Mouse (Mus musculus) Patski (cell line): Measurements from ENCODE around the gene Slc12a6. TPM values are rescaled to one million over a fixed set of nuclear protein-coding genes. Genes with fewer than 3 reads are reported as not detected.

ENCODE experiments used
- ATAC-seq: fragments of 100-300 bp; one replicate; pipeline ENCODE4 v1.8.0; 2021
- CTCF ChIA-PET: fragments of 350-600 bp; sonication (Branson Sonifier 250); formaldehyde crosslinking; loops from one replicate; lab custom pipeline; 2022; ENCODE audit warnings: inconsistent platforms; lab: Charles Lee
- POLR2A ChIA-PET: fragments of 350-600 bp; sonication (Branson Sonifier 250); formaldehyde crosslinking; loops from one replicate; lab custom pipeline; 2022; ENCODE audit warnings: antibody characterized with exemption, inconsistent platforms; lab: Charles Lee
- DNase-seq: peaks from one replicate; pipeline ENCODE4 v3.0.0-alpha.2; 2011; ENCODE audit warnings: low read depth, low spot score
- H3K27me3 ChIP-seq: fragments of 371-371 bp; one replicate; pipeline ENCODE4 v1.5.1; 2021
- CTCF ChIP-seq: fragments of 100-300 bp; IDR thresholded peaks from one replicate; pipeline ENCODE4 v1.5.1; 2021
- in situ Hi-C: fragments of 300-500 bp; cut with MboI; formaldehyde crosslinking; loops from 3 replicates; pipeline ENCODE4 v1.11.1; 2018; ENCODE audit warnings: low pct_unique_long_range_greater_than_20kb, mixed read lengths
- polyA plus RNA-seq: library from polyadenylated mRNA; unstranded; gene quantifications from one replicate; pipeline ENCODE4 v1.2.3, GENCODE M21; 2021

Slc12a6 gene
- polyA plus RNA-seq, 1 experiment from 2014 or later: 25.5 TPM

GRCm38 (mm10) chr2:112374610-112375009 is 109.0 kb downstream of the Slc12a6 start:
- ATAC-seq (no peak), DNase-seq (no peak)
- in situ Hi-C loops: loop anchor here (5.0 kb wide), 2 partner anchors 78 to 108 kb away; partner anchors contain the start of genes Chrm5 and Emc7
- no peaks in the 10 kb centered on the region for H3K27me3 ChIP-seq
- TF ChIP-seq CTCF: no peak
- ChIA-PET CTCF (interaction anchor here (1.6 kb wide), 1 partner anchor 69 kb away, joined by 7 read pairs; no protein-coding TSS in a partner anchor), POLR2A (interaction anchor here (0.6 kb wide), 1 partner anchor 13 kb away, joined by 4 read pairs; no protein-coding TSS in a partner anchor)

- CTCF ChIA-PET: interaction anchor here (0.7 to 4.1 kb wide), 24 partner anchors 9 to 133 kb away, joined by 3 to 49 read pairs (median 4); partner anchors contain the start of genes Emc4, Emc7, Gm21985 and Slc12a6
- TF ChIP-seq CTCF: peak; percentile 100
- ATAC-seq (peak; percentile 98), DNase-seq (no peak)
- H3K27me3 ChIP-seq: no peaks in the 10 kb centered on the region
- POLR2A ChIA-PET: interaction anchor here (1.1 to 1.5 kb wide), 3 partner anchors 71 to 114 kb away, joined by 3 read pairs; partner anchors contain the start of gene Slc12a6
- in situ Hi-C loops: loop anchor here (5.0 kb wide), 1 partner anchor 103 kb away; the partner anchor contains the start of gene Chrm5
Measured at GRCm38 (mm10) chr2:112378973-112379898, 113.6 kb downstream of the Slc12a6 start, which contains the start of gene Katnbl1. TSS of gene Katnbl1 (plus strand) at chr2:112379211.

DNA sequence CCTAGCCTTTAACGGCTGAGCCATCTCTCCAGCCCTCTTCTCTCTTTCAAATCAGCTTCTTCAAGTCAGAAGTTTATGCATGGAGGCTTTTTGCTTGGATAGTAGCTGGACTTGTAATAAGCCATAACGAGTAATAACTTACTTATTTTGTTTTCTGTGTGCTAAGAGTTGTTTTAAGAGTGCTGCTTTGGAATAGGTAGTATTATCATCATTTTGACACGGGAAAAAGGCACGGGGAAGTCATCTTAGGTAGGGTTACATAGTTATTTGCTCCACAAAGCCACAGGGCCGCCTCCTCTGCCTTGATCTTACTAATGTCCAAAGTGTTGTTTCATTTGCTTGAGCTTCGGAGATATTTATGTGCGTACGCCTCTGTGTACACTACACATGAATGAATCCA is 114.5 kb downstream of the Slc12a6 start:
- POLR2A ChIA-PET: interaction anchor here (1.1 to 1.5 kb wide), 3 partner anchors 70 to 115 kb away, joined by 3 read pairs; partner anchors contain the start of gene Slc12a6
- TF ChIP-seq CTCF: no peak
- ATAC-seq (no peak), DNase-seq (no peak)
- no peaks in the 10 kb centered on the region for H3K27me3 ChIP-seq
- in situ Hi-C loops: no loop called here
- CTCF ChIA-PET: interaction anchor here (1.3 to 4.1 kb wide), 9 partner anchors 8 to 75 kb away, joined by 3 to 49 read pairs (median 7); partner anchors contain the start of gene Emc7

DNA sequence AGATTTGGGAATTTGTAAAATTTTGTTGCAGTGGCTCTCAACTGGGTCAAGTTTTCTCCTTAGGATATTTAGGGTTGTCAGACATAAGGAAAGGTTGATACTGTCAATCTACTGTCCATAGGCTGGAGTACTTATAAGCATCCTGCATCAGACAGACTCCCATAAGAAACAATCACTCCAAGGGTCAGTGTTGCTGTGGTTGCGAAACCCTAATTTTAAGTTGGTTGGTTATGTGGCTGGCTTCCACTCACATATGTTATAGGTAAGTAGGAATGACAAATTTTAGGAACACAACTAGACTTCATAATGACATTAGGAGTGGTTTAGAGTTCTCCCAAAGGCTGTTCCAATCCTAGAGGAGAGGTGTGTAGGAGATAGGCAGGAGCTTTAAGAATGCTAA is 115.6 kb downstream of the Slc12a6 start:
- H3K27me3 ChIP-seq: no peaks in the 10 kb centered on the region
- DNase-seq (no peak), ATAC-seq (no peak)
- in situ Hi-C loops: no loop called here
- no peak for TF ChIP-seq CTCF
- CTCF ChIA-PET: interaction anchor here (2.4 to 4.1 kb wide), 2 partner anchors 9 to 67 kb away, joined by 11 to 49 read pairs; no protein-coding TSS in a partner anchor
- POLR2A ChIA-PET: no interaction called here

DNA sequence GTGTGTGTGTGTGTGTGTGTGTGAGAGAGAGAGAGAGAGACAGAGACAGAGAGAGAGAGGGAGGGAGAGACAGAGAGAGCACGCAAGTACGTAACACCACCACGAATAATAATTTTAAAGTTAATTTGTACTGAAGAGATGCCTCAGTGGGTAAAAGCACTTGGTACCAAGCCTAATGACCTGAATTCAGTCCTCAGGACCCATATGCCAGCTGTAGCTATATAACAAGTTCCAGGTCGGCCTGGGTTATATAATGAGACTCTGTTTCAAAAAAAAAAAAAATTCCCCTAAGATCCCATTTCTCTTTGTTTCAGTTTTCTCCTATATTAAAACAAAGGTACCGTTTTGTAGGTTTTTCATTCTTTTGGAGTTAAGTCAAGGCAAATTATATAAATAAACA is 125.2 kb downstream of the Slc12a6 start:
- in situ Hi-C loops: loop anchor here (10.0 kb wide), 1 partner anchor 54 kb away; no protein-coding TSS in a partner anchor
- ATAC-seq (no peak), DNase-seq (no peak)
- TF ChIP-seq CTCF: no peak
- CTCF ChIA-PET: interaction anchor here (1.6 to 2.7 kb wide), 3 partner anchors 8 to 56 kb away, joined by 5 to 11 read pairs (median 5); partner anchors contain the start of gene Katnbl1
- no peaks in the 10 kb centered on the region for H3K27me3 ChIP-seq
- POLR2A ChIA-PET: no interaction called here

GRCm38 (mm10) chr2:112391346-112392000 is 125.8 kb downstream of the Slc12a6 start:
- H3K27me3 ChIP-seq: no peaks in the 10 kb centered on the region
- POLR2A ChIA-PET: no interaction called here
- ATAC-seq (no peak), DNase-seq (no peak)
- TF ChIP-seq CTCF: no peak
- CTCF ChIA-PET: interaction anchor here (1.6 to 2.7 kb wide), 3 partner anchors 9 to 55 kb away, joined by 5 to 11 read pairs (median 5); partner anchors contain the start of gene Katnbl1
- in situ Hi-C loops: loop anchor here (10.0 kb wide), 1 partner anchor 53 kb away; no protein-coding TSS in a partner anchor

DNA sequence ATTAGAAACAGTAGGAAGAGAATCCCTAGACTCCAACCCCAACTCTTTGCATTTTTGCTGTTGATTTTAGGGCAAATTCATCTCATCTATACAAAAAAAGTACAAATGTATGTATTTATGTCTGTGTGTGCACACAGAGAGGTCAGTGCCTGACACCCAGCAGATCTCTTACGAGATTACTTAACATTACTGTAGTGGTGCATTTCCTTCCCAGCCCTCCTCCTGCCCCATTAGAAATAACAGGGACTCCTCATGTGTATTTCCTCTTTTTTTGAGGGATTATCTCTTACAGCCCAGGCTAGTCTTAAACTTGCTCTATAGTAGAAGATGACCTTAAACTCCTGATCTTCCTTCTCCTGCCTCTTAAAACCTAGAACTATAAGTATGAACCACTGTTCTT is 127.1 kb downstream of the Slc12a6 start:
- CTCF ChIA-PET: no interaction called here
- no peak for ATAC-seq
- DNase-seq: no peak
- no peak for TF ChIP-seq CTCF
- in situ Hi-C loops: loop anchor here (10.0 kb wide), 1 partner anchor 52 kb away; no protein-coding TSS in a partner anchor
- POLR2A ChIA-PET: no interaction called here
- no peaks in the 10 kb centered on the region for H3K27me3 ChIP-seq

DNA sequence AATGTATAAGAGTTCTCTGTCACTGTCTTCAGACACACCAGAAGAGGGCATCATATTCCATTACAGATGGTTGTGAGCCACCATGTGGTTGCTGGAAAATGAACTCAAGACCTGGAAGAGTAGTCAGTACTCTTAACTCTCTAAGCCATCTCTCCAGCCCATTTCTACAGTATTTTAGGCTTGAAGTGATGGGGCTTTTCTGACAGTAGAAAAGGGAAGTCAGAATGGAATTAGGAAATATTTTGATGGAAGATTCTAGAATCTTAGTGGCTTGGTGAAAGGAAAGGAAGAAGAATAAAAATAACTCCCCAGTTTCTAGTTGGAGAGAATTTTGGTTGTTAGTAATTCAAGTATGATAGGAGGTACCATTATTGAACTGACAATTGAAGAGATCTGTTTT is 128.3 kb downstream of the Slc12a6 start:
- in situ Hi-C loops: loop anchor here (10.0 kb wide), 1 partner anchor 51 kb away; no protein-coding TSS in a partner anchor
- ChIA-PET CTCF (interaction anchor here (1.4 kb wide), 1 partner anchor 11 kb away, joined by 4 read pairs; no protein-coding TSS in a partner anchor), POLR2A (no interaction called here)
- DNase-seq (no peak), ATAC-seq (no peak)
- no peak for TF ChIP-seq CTCF
- no peaks in the 10 kb centered on the region for H3K27me3 ChIP-seq

GRCm38 (mm10) chr2:112396649-112397048 is 131.0 kb downstream of the Slc12a6 start:
- in situ Hi-C loops: loop anchor here (10.0 kb wide), 1 partner anchor 48 kb away; no protein-coding TSS in a partner anchor
- DNase-seq (no peak), ATAC-seq (no peak)
- ChIA-PET CTCF (interaction anchor here (1.4 kb wide), 1 partner anchor 46 kb away, joined by 4 read pairs; no protein-coding TSS in a partner anchor), POLR2A (interaction anchor here (0.6 kb wide), 1 partner anchor 94 kb away, joined by 3 read pairs; no protein-coding TSS in a partner anchor)
- H3K27me3 ChIP-seq: no peaks in the 10 kb centered on the region
- no peak for TF ChIP-seq CTCF

- ChIA-PET CTCF (interaction anchor here (1.0 kb wide), 2 partner anchors 28 to 42 kb away, joined by 3 read pairs; partner anchors contain the start of gene Katnbl1), POLR2A (no interaction called here)
- TF ChIP-seq CTCF: no peak
- peak; percentile 54 for ATAC-seq
- no peaks in the 10 kb centered on the region for H3K27me3 ChIP-seq
- in situ Hi-C loops: no loop called here
- no peak for DNase-seq
Measured at GRCm38 (mm10) chr2:112407030-112407429, 141.4 kb downstream of the Slc12a6 start.

Other genes with a start within 250 kb of the Slc12a6 start
- not detected for gene Olfr1311, start 241.4 kb upstream of the Slc12a6 start, polyA plus RNA-seq
- not detected for gene Olfr1312, start 215.6 kb upstream of the Slc12a6 start, polyA plus RNA-seq
- gene Olfr1313, start 188.0 kb upstream of the Slc12a6 start, polyA plus RNA-seq: not detected
- gene Olfr1314, start 169.0 kb upstream of the Slc12a6 start, polyA plus RNA-seq: 0.74 TPM
- gene Olfr1315-ps1, start 150.4 kb upstream of the Slc12a6 start, polyA plus RNA-seq: not detected
- gene Olfr1316, start 130.8 kb upstream of the Slc12a6 start, polyA plus RNA-seq: 0.14 TPM
- 0.12 TPM for gene Olfr1317, start 125.5 kb upstream of the Slc12a6 start, polyA plus RNA-seq
- gene Olfr1318, start 111.6 kb upstream of the Slc12a6 start, polyA plus RNA-seq: 0.13 TPM
- gene Lpcat4, start 26.4 kb upstream of the Slc12a6 start, polyA plus RNA-seq: 46.9 TPM
- gene Nutm1, start 6.5 kb upstream of the Slc12a6 start, polyA plus RNA-seq: 0.10 TPM
- gene Nop10, start 3.9 kb upstream of the Slc12a6 start, polyA plus RNA-seq: 55.3 TPM
- gene Gm21985, start 489 bp downstream of the Slc12a6 start, polyA plus RNA-seq: 0.06 TPM
- gene Emc4, start 102.2 kb downstream of the Slc12a6 start, polyA plus RNA-seq: 118 TPM
- gene Katnbl1, start 113.4 kb downstream of the Slc12a6 start, polyA plus RNA-seq: 17.4 TPM
- gene Emc7, start 189.2 kb downstream of the Slc12a6 start, polyA plus RNA-seq: 25.8 TPM
- gene Chrm5, start 214.9 kb downstream of the Slc12a6 start, polyA plus RNA-seq: not detected
- 13.3 TPM for gene Aven, start 227.1 kb downstream of the Slc12a6 start, polyA plus RNA-seq